Mouse (Mus musculus): ENCODE data around the gene Irf3.

GRCm38 (mm10) chr7:44970231-44970691 is 27.2 kb upstream of the Irf3 start:
- TF ChIP-seq CTCF (conservative IDR thresholded peaks at IDR 0.05; ENCODE audit: low read length) (no peak), NANOG (IDR thresholded peaks at IDR 0.05; ENCODE audit: borderline replicate concordance, low read length) (no peak)
